Mouse (Mus musculus): ENCODE measurements around the gene Naa38. TPM values are rescaled to one million over a fixed set of nuclear protein-coding genes. Genes with fewer than 3 reads are reported as not detected.

Naa38 gene
- polyA plus RNA-seq, 1 experiment from 2014 or later = 151 TPM

- peak overlapping the region; percentile 62 for H3K4me3 ChIP-seq
- no peaks in the 10 kb centered on the region for H3K36me3 ChIP-seq
- H3K9ac ChIP-seq = peak overlapping the region; percentile 46
- under 1% methylated on average over 19 of the region's 19 CpGs for WGBS
- H3K4me2 ChIP-seq = peak overlapping the region; percentile 91
- ATAC-seq (ENCODE audit: borderline replicate concordance, extremely low read depth, low FRiP score, low TSS enrichment) = no peak
- H3K27me3 ChIP-seq = peaks cover 21% of the 10 kb centered on the region
- peak overlapping the region; percentile 96 for H3K27ac ChIP-seq
- peaks cover 45% of the 10 kb centered on the region for H3K4me1 ChIP-seq
- H3K9me3 ChIP-seq = no peaks in the 10 kb centered on the region
Measured at GRCm38 (mm10) chr11:69419443-69419812, 24.1 kb downstream of the Naa38 start.

GRCm38 (mm10) chr11:69419813-69420553 lies 24.7 kb downstream of the Naa38 start:
- peak overlapping the region; percentile 46 for H3K9ac ChIP-seq
- H3K36me3 ChIP-seq = no peaks in the 10 kb centered on the region
- H3K27ac ChIP-seq = peak overlapping the region; percentile 96
- peaks cover 21% of the 10 kb centered on the region for H3K27me3 ChIP-seq
- peaks cover 39% of the 10 kb centered on the region for H3K4me1 ChIP-seq
- H3K4me2 ChIP-seq = peak overlapping the region; percentile 91
- WGBS = under 1% methylated on average over 31 of the region's 31 CpGs
- ATAC-seq (ENCODE audit: borderline replicate concordance, extremely low read depth, low FRiP score, low TSS enrichment) = no peak
- no peaks in the 10 kb centered on the region for H3K9me3 ChIP-seq
- H3K4me3 ChIP-seq = peak overlapping the region; percentile 62

- no peak overlapping the region for H3K27ac ChIP-seq
- peak overlapping the region; percentile 62 for H3K4me3 ChIP-seq
- H3K27me3 ChIP-seq = peaks cover 21% of the 10 kb centered on the region
- no peaks in the 10 kb centered on the region for H3K36me3 ChIP-seq
- no peaks in the 10 kb centered on the region for H3K9me3 ChIP-seq
- H3K4me1 ChIP-seq = peaks cover 35% of the 10 kb centered on the region
- ATAC-seq (ENCODE audit: borderline replicate concordance, extremely low read depth, low FRiP score, low TSS enrichment) = no peak
- 12% methylated on average over 10 of the region's 10 CpGs for WGBS
- peak overlapping the region; percentile 91 for H3K4me2 ChIP-seq
- H3K9ac ChIP-seq = peak overlapping the region; percentile 24; the same call in 1 of the 2 replicates
Measured at GRCm38 (mm10) chr11:69420554-69421000, 25.3 kb downstream of the Naa38 start.

- no peak overlapping the region; the same call in 1 of the 2 replicates for H3K9ac ChIP-seq
- no peak overlapping the region for H3K27ac ChIP-seq
- H3K4me3 ChIP-seq = no peak overlapping the region
- no peaks in the 10 kb centered on the region for H3K36me3 ChIP-seq
- 17% methylated on average over 25 of the region's 25 CpGs for WGBS
- H3K27me3 ChIP-seq = peaks cover 21% of the 10 kb centered on the region
- H3K4me2 ChIP-seq = peak overlapping the region; percentile 91
- ATAC-seq (ENCODE audit: borderline replicate concordance, extremely low read depth, low FRiP score, low TSS enrichment) = no peak
- no peaks in the 10 kb centered on the region for H3K9me3 ChIP-seq
- peaks cover 35% of the 10 kb centered on the region for H3K4me1 ChIP-seq
Measured at GRCm38 (mm10) chr11:69421131-69421977, 26.1 kb downstream of the Naa38 start.

- H3K4me1 ChIP-seq = peaks cover 25% of the 10 kb centered on the region
- H3K4me2 ChIP-seq = no peak overlapping the region
- ATAC-seq (ENCODE audit: borderline replicate concordance, extremely low read depth, low FRiP score, low TSS enrichment) = no peak
- no peaks in the 10 kb centered on the region for H3K9me3 ChIP-seq
- no peaks in the 10 kb centered on the region for H3K36me3 ChIP-seq
- H3K27ac ChIP-seq = no peak overlapping the region
- WGBS = 87% methylated on average over 10 of the region's 10 CpGs
- H3K9ac ChIP-seq = no peak overlapping the region
- peaks cover 21% of the 10 kb centered on the region for H3K27me3 ChIP-seq
- no peak overlapping the region for H3K4me3 ChIP-seq
Measured at GRCm38 (mm10) chr11:69422842-69423241, 27.6 kb downstream of the Naa38 start.

GRCm38 (mm10) chr11:69423885-69424284 lies 28.6 kb downstream of the Naa38 start:
- Histone ChIP-seq H3K9me3 (no peaks in the 10 kb centered on the region), H3K9ac (no peak overlapping the region), H3K4me1 (peaks cover 29% of the 10 kb centered on the region), H3K4me3 (no peak overlapping the region), H3K27ac (no peak overlapping the region), H3K4me2 (no peak overlapping the region), H3K36me3 (no peaks in the 10 kb centered on the region), H3K27me3 (peaks cover 21% of the 10 kb centered on the region)
- 54% methylated on average over 6 of the region's 6 CpGs for WGBS
- ATAC-seq (ENCODE audit: borderline replicate concordance, extremely low read depth, low FRiP score, low TSS enrichment) = no peak

- H3K4me1 ChIP-seq = peaks cover 17% of the 10 kb centered on the region
- H3K36me3 ChIP-seq = no peaks in the 10 kb centered on the region
- peaks cover 16% of the 10 kb centered on the region for H3K27me3 ChIP-seq
- WGBS = 62% methylated on average over 2 of the region's 2 CpGs
- no peak overlapping the region for H3K4me2 ChIP-seq
- H3K27ac ChIP-seq = no peak overlapping the region
- H3K9ac ChIP-seq = no peak overlapping the region
- no peak overlapping the region for H3K4me3 ChIP-seq
- ATAC-seq (ENCODE audit: borderline replicate concordance, extremely low read depth, low FRiP score, low TSS enrichment) = no peak
- H3K9me3 ChIP-seq = no peaks in the 10 kb centered on the region
Measured at GRCm38 (mm10) chr11:69426246-69426645, 31.0 kb downstream of the Naa38 start.

GRCm38 (mm10) chr11:69428751-69429150 lies 33.5 kb downstream of the Naa38 start:
- Histone ChIP-seq H3K4me3 (no peak overlapping the region), H3K4me2 (no peak overlapping the region), H3K9me3 (no peaks in the 10 kb centered on the region), H3K27ac (peak overlapping the region; percentile 46), H3K4me1 (peaks cover 20% of the 10 kb centered on the region), H3K9ac (no peak overlapping the region), H3K27me3 (no peaks in the 10 kb centered on the region), H3K36me3 (no peaks in the 10 kb centered on the region)
- ATAC-seq (ENCODE audit: borderline replicate concordance, extremely low read depth, low FRiP score, low TSS enrichment) = no peak
- WGBS = 15% methylated on average over 4 of the region's 4 CpGs

GRCm38 (mm10) chr11:69429313-69429712 lies 34.0 kb downstream of the Naa38 start:
- no peak overlapping the region for H3K4me2 ChIP-seq
- no peak overlapping the region for H3K4me3 ChIP-seq
- H3K27ac ChIP-seq = peak overlapping the region; percentile 46

GRCm38 (mm10) chr11:69430631-69431030 lies 35.3 kb downstream of the Naa38 start:
- no peak overlapping the region for H3K9ac ChIP-seq
- no peaks in the 10 kb centered on the region for H3K36me3 ChIP-seq
- no peak overlapping the region for H3K4me3 ChIP-seq
- no peak overlapping the region for H3K4me2 ChIP-seq
- no peaks in the 10 kb centered on the region for H3K9me3 ChIP-seq
- H3K4me1 ChIP-seq = peaks cover 20% of the 10 kb centered on the region
- no peak overlapping the region for H3K27ac ChIP-seq
- no peak for ATAC-seq (ENCODE audit: borderline replicate concordance, extremely low read depth, low FRiP score, low TSS enrichment)
- no peaks in the 10 kb centered on the region for H3K27me3 ChIP-seq
- 86% methylated on average over 15 of the region's 15 CpGs for WGBS

More at GRCm38 (mm10) chr11:69429313-69429712, 34.0 kb downstream of the Naa38 start:
- H3K9me3 ChIP-seq = no peaks in the 10 kb centered on the region
- 13% methylated on average over 2 of the region's 2 CpGs for WGBS
- no peaks in the 10 kb centered on the region for H3K36me3 ChIP-seq
- H3K4me1 ChIP-seq = peaks cover 20% of the 10 kb centered on the region
- H3K9ac ChIP-seq = 0 out of 2 replicates have a peak overlapping the region, but pooled peaks have one; percentile 6
- H3K27me3 ChIP-seq = no peaks in the 10 kb centered on the region
- no peak for ATAC-seq (ENCODE audit: borderline replicate concordance, extremely low read depth, low FRiP score, low TSS enrichment)

- Histone ChIP-seq H3K9me3 (no peaks in the 10 kb centered on the region), H3K36me3 (no peaks in the 10 kb centered on the region), H3K27ac (0 out of 2 replicates have a peak overlapping the region, but pooled peaks have one; percentile 29), H3K9ac (peak overlapping the region; percentile 16; the same call in 1 of the 2 replicates), H3K4me2 (peak overlapping the region; percentile 47), H3K4me3 (no peak overlapping the region), H3K4me1 (peaks cover 20% of the 10 kb centered on the region), H3K27me3 (no peaks in the 10 kb centered on the region)
- WGBS = 28% methylated on average over 11 of the region's 11 CpGs
- peak; percentile 74; the same call in 1 of the 2 replicates for ATAC-seq (ENCODE audit: borderline replicate concordance, extremely low read depth, low FRiP score, low TSS enrichment)
Measured at GRCm38 (mm10) chr11:69431829-69432639, 36.7 kb downstream of the Naa38 start.

All from lung, embryonic 15.5 days (tissue).